Mouse (Mus musculus) hindbrain, postnatal 0 days (tissue): Measurements from ENCODE around the gene Eif3g. TPM values are rescaled to one million over a fixed set of nuclear protein-coding genes. Genes with fewer than 3 reads are reported as not detected.
A peak's percentile ranks its signal among the peaks of the same experiment; 100 is the strongest.

Source experiments
- ATAC-seq: fragments of 200-750 bp; cut with Nextera tagmentation; 2 replicates; pipeline ENCODE4 v1.8.0; 2017; ENCODE audit warnings: mild to moderate bottlenecking, moderate TSS enrichment, moderate library complexity
- DNase-seq: peaks from one replicate; pipeline ENCODE4 v3.0.0-alpha.2; 2015; ENCODE audit warnings: low spot score
- H3K27ac ChIP-seq: fragments of 300-500 bp; sonication (generic); 2 replicates; pipeline ENCODE4 v1.5.1; 2014; ENCODE audit warnings: mild to moderate bottlenecking
- H3K27me3 ChIP-seq: fragments of 300-500 bp; sonication (generic); 2 replicates; pipeline ENCODE4 v1.6.1; 2014; ENCODE audit warnings: low read length, mixed read lengths; ENCODE audit not compliant: insufficient read depth
- H3K36me3 ChIP-seq: fragments of 300-500 bp; sonication (generic); 2 replicates; pipeline ENCODE4 v1.6.1; 2014; ENCODE audit warnings: low read length, mixed read lengths; ENCODE audit not compliant: insufficient read depth
- H3K4me1 ChIP-seq: fragments of 300-500 bp; sonication (generic); 2 replicates; pipeline ENCODE4 v1.6.1; 2014; ENCODE audit warnings: antibody characterized with exemption, low read length, mixed read lengths; ENCODE audit not compliant: insufficient read depth
- H3K4me2 ChIP-seq: fragments of 300-500 bp; sonication (generic); 2 replicates; pipeline ENCODE4 v1.6.1; 2014; ENCODE audit warnings: low read depth, mild to moderate bottlenecking, low read length, moderate library complexity, mixed read lengths
- H3K4me3 ChIP-seq: fragments of 300-500 bp; sonication (generic); 2 replicates; pipeline ENCODE4 v1.5.1; 2014; ENCODE audit warnings: low read length
- H3K9ac ChIP-seq: fragments of 300-500 bp; sonication (generic); replicated peaks from 2 replicates; pipeline ENCODE4 v1.6.1; 2014; ENCODE audit warnings: mild to moderate bottlenecking, low read length, moderate library complexity, mixed read lengths
- H3K9me3 ChIP-seq: fragments of 300-500 bp; sonication (generic); 2 replicates; pipeline ENCODE4 v1.6.1; 2016; ENCODE audit warnings: low read length, mixed read lengths
- CTCF ChIP-seq: IDR thresholded peaks from 2 replicates; pipeline ENCODE4 v1.5.1; 2016; ENCODE audit warnings: antibody characterized with exemption, control low read depth, low read depth
- WGBS: fragments of 180-500 bp; shearing (Covaris S2); extraction: QIAGEN DNeasy Blood & Tissue Kit; methylation state at CpG from one replicate; pipeline ENCODE4 v1.1.7; 2014; 5-methylcytosine and 5-hydroxymethylcytosine counted together
- polyA plus RNA-seq: library from polyadenylated mRNA; unstranded; fragments of >200 nt; fragmentation: Nextera tagmentation; extraction: Ambion mirVana; gene quantifications from 2 replicates; pipeline ENCODE4 v1.2.1, GENCODE M21; 2015
- total RNA-seq: library from RNA; depleted of rRNA; stranded (reverse); fragments of >200 nt; gene quantifications from 2 replicates; pipeline ENCODE4 v1.2.3, GENCODE M21; 2014

Gene Eif3g
- total and polyA plus RNA-seq, 2 experiments from 2014 or later = 76.1 to 225 TPM

DNA sequence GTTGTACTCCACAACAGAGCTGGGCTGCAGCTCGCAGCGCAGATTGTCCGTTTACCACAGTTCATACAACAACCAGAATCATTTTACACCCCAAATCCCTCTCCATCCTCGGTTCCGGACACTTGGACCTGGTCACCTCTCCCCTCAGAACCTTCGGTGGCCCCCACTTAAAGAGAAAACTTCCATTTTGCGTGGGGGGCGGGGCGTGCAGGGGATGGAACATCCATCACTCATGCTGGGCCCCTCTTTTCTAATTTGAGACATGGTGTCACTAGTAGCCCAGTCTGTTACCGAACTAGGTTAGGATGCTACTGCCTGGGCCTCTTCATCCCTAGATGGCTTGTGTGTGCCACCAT, 19.7 kb downstream of the Eif3g start:
- ATAC-seq (peak; percentile 4), DNase-seq (no peak)
- no peaks in the 10 kb centered on the region for H3K27me3 ChIP-seq
- H3K4me1 ChIP-seq = no peaks in the 10 kb centered on the region
- peak overlapping the region; percentile 41 for H3K4me3 ChIP-seq
- H3K9me3 ChIP-seq = no peaks in the 10 kb centered on the region
- WGBS = 15% methylated on average over 10 of the region's 10 CpGs
- no peak for TF ChIP-seq CTCF
- peak overlapping the region; percentile 73 for H3K4me2 ChIP-seq
- H3K9ac ChIP-seq = peak overlapping the region; percentile 58
- 0 out of 2 replicates have a peak, but pooled peaks cover 3% of the 10 kb centered on the region for H3K36me3 ChIP-seq
- H3K27ac ChIP-seq = peak overlapping the region; percentile 93

DNA sequence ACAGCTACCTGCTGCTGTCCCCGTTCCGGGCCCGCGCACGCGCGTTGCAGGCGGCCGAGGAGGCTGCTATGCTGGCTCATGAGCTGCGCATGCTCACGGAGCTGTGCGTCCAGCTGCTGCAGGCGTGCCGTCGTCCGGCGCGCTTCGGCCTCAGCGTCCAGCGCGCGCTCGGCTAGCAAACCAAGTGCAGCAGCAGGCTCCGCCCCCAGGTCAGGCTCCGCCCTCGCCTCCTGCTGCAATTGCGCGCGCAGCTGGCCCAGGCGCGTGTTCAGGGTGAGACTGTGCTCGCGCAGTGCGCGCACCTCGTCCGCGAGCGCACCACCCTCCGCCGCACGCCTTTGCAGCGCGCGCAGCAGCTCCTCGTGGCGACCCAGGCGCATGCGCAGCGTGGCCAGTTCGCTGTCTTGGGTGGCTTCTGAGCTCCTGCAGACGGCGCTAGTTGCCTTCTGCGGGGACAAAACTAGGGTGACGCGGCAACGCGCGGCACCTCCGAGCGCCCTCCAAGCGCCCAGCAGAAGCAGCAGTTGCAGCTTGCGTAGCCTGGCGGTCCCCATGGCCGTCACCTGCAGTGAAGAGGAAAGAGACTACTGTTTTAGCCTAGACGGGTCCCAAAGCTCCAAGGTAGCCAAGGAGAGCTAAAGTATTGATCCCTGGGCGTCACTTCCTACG, 20.2 kb downstream of the Eif3g start:
- Histone ChIP-seq H3K4me1 (no peaks in the 10 kb centered on the region), H3K4me2 (peak overlapping the region; percentile 73), H3K4me3 (peak overlapping the region; percentile 41), H3K9me3 (no peaks in the 10 kb centered on the region), H3K36me3 (0 out of 2 replicates have a peak, but pooled peaks cover 3% of the 10 kb centered on the region), H3K27ac (peak overlapping the region; percentile 93), H3K27me3 (no peaks in the 10 kb centered on the region), H3K9ac (peak overlapping the region; percentile 58)
- TF ChIP-seq CTCF = peak; percentile 82
- DNase-seq (peak; percentile 100), ATAC-seq (peak; percentile 95)
- WGBS = under 1% methylated on average over 69 of the region's 69 CpGs

DNA sequence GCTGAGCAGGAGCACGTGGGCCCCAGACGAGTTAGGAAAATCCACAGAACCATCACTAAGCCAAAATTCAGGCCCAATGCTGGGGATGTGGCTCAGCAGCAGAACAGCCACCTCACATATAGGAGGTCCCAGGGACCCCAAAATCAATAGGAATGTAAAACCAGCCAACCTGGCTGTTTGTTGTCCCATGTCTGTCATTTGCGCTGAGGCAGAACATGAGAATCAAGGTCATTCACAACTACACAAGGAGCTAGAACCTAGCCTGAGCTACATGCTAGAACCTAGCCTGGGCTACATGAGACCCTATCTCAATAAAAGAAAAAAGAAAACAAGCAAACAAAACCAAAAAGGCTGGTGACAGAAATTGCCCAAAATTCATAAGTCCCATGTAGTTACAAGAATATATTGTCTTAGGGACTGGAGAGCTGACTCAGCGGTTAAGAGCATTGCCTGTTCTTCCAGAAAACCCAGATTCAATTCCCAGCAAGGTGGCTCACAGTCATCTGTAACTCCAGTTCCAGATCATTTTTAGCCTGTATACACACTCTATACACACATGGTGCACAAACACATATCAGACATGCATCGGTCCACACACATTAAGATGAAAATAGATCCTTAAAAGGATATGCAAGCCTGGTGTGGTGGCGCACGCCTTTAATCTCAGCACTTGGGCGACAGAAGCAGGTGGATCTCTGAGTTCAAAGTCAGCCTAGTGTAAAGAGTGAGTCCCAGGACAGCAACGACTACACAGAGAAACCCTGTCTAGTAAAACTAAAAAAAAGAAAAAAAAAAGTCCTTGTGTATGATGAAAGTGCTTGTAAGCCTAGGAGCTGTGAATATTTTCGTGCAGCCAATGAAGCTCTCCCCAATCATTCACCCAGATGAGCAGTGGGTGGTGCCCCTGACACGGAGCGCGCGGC, 21.0 kb downstream of the Eif3g start:
- Histone ChIP-seq H3K9ac (peak overlapping the region; percentile 19), H3K36me3 (0 out of 2 replicates have a peak, but pooled peaks cover 3% of the 10 kb centered on the region), H3K27me3 (no peaks in the 10 kb centered on the region), H3K9me3 (no peaks in the 10 kb centered on the region), H3K4me3 (peak overlapping the region; percentile 41), H3K27ac (peak overlapping the region; percentile 62; the same call in 1 of the 2 replicates), H3K4me1 (no peaks in the 10 kb centered on the region), H3K4me2 (peak overlapping the region; percentile 60)
- ATAC-seq (no peak), DNase-seq (no peak)
- TF ChIP-seq CTCF = no peak
- 35% methylated on average over 14 of the region's 14 CpGs for WGBS

DNA sequence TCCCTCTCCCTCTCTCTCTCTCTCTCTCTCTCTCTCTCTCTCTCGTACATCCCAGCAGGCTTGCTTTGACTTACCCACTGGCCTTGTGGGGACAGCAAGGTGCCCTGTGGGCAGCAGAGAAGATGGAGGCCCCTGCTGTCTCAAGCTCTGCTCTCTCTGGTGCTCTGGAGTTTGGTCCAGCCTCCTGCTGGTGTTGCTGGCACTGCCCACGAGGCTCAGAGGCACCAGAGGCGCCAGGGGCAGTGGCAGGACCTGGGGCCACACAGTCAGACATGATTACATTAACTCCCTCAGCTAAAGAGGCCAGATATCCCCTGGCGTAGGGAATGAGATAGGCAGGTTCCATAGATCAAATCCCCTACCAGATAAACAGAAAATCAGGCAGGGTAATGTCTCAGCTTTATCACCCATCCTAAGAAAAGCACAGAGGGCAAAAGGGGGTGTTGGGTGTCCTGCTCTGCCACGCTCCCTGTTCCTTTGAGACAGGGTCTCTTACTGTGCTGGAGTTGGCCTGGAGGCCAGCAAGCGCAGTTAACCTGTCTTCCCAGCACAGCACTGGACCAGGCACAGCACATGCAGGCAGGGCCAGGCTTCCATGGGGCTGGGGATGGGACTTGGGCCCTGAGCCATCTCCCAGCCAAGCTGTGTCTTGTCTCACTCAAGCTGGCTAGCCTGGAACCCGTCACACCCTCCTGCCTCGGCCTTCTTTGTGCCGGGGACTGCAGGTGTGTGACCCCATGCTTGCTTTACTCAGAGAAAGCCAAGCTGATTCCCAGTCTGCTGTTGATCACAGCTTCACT, 21.9 kb downstream of the Eif3g start:
- H3K36me3 ChIP-seq = 0 out of 2 replicates have a peak, but pooled peaks cover 3% of the 10 kb centered on the region
- no peaks in the 10 kb centered on the region for H3K9me3 ChIP-seq
- H3K4me1 ChIP-seq = no peaks in the 10 kb centered on the region
- H3K27ac ChIP-seq = no peak overlapping the region
- no peak overlapping the region for H3K4me3 ChIP-seq
- H3K4me2 ChIP-seq = no peak overlapping the region; the same call in 1 of the 2 replicates
- 67% methylated on average over 9 of the region's 9 CpGs for WGBS
- DNase-seq (no peak), ATAC-seq (no peak)
- TF ChIP-seq CTCF = no peak
- H3K9ac ChIP-seq = no peak overlapping the region
- H3K27me3 ChIP-seq = no peaks in the 10 kb centered on the region

DNA sequence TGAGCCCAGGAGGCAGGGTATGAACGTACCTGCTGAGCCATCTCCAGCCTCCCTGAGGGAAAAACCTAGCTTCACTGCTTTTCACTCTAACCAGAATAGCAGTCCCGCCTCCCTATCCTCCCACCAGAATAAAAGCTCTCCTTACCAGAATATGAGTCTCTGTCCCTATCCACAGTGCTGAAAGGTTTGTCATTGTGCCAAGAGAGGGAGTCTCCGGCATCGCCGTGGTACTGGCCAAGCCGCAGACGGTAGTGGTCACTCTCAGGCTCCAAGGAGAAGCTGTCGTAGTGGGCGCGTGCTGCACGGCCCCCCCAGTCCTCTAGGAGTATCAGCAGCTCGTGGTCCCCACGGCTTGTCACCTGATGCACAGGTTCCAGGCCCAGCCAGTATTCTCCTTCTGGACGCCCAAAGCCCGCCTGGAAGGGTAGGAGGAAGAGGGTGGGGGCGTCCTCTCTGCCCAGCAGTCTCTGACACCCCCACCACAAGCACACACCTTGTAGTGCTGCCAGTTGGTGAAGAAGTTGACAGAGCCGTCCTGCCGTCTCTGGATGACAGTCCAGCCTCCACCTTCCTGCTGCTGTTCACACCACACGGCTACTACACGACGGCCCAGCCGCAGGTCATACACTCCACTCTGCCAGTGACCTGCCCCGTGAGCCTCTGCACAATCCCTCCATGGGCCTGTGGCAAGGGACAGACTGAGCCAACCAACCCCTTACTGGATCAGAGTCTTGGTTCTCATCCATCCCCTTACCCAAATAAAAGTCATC, 23.2 kb downstream of the Eif3g start:
- 70% methylated on average over 23 of the region's 23 CpGs for WGBS
- peak; percentile 32 for DNase-seq
- Histone ChIP-seq H3K9me3 (no peaks in the 10 kb centered on the region), H3K36me3 (0 out of 2 replicates have a peak, but pooled peaks cover 3% of the 10 kb centered on the region), H3K27me3 (no peaks in the 10 kb centered on the region), H3K27ac (no peak overlapping the region), H3K4me2 (no peak overlapping the region), H3K9ac (no peak overlapping the region; the same call in 1 of the 2 replicates), H3K4me3 (no peak overlapping the region), H3K4me1 (no peaks in the 10 kb centered on the region)
- TF ChIP-seq CTCF = no peak
- no peak for ATAC-seq
